Mouse (Mus musculus) brain, embryonic 14.5 days (tissue): ENCODE measurements at regions not wholly inside any gene's neighbourhood (a gene's known extent, or its start where the extent isn't known, plus 50 kb on each side); places are given as distances from the start of the nearest gene placed in this dataset.

Experiments
- DNase-seq: peaks from one replicate; pipeline ENCODE4 v3.0.0-alpha.2; 2011; ENCODE audit warnings: low read depth
- CTCF ChIP-seq: fragments of 200-500 bp; IDR thresholded peaks from 2 replicates; pipeline ENCODE4 v1.5.1; 2012; ENCODE audit warnings: inconsistent platforms, mild to moderate bottlenecking, moderate library complexity, borderline replicate concordance; ENCODE audit not compliant: insufficient read depth, insufficient read length; ENCODE audit errors: extremely low read depth
- POLR2A ChIP-seq: fragments of 200-500 bp; IDR thresholded peaks from 2 replicates; pipeline ENCODE4 v1.6.1; 2012; ENCODE audit warnings: mild to moderate bottlenecking, inconsistent platforms, borderline replicate concordance; ENCODE audit not compliant: poor library complexity, insufficient read depth, insufficient read length, severe bottlenecking; ENCODE audit errors: extremely low read depth

DNA sequence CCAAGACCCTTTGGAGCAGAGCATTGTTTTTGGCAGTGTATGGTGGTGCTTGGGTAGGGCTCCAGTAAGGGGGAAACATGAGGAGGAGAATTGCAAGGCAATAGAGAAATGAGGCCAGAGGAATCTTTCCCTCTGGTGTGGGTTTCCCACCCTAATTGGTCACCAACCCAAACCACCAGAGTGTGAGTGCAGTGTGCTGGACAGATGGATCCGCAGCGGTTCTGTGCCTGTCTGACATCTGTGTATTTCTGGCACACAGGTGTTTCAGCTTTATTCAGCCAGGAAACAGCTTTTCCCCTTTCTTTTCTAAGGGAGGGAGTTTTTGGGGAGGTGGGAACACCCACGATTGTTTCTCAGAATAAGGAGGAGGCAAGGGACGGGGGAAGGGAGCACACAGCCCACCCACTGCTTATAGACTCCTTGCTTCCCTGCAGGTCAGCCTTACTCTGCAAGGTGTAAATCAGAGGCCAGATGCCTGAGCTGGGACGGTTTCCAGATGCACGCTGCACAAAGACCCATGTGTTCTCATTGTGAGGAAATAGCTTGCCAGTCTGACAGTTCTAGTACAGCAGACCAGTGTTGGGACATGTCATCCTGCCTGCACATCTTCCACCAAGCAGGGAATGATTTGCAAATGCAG lies 175.2 kb upstream of the Gypa start:
- DNase-seq = peak; percentile 33
- TF ChIP-seq POLR2A = no peak
- no peak for TF ChIP-seq CTCF

DNA sequence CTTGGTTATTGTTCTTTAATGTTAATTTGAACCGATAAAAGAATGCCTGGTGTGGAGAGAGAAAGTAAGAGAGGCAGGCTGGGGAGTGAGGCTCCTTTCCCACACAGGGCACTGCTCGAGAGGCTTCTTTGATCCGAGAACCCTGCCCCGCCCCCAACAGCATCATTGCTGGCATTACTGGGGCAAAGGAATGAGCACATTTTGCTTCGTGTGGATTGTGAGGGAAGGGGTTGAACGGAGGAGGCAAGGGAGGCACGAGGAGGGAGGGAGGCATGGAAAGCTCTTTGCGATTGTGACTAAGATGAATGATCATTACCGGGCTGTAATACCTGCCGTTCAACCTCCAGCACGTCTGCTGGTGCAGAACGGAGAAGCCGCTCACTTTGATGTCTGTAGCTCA lies 178.2 kb upstream of the Gypa start:
- DNase-seq = peak; percentile 90
- TF ChIP-seq CTCF = no peak
- TF ChIP-seq POLR2A = no peak

GRCm38 (mm10) chr8:80314826-80315225 lies 178.8 kb upstream of the Gypa start:
- TF ChIP-seq CTCF (no peak), POLR2A (no peak)
- peak; percentile 84 for DNase-seq

- DNase-seq = peak; percentile 36
- no peak for TF ChIP-seq POLR2A
- no peak for TF ChIP-seq CTCF
Measured at GRCm38 (mm10) chr8:80313883-80314635, 179.5 kb upstream of the Gypa start.

- no peak for DNase-seq
- TF ChIP-seq POLR2A (no peak), CTCF (no peak)
Measured at GRCm38 (mm10) chr8:80307761-80308160, 185.8 kb upstream of the Gypa start.

- DNase-seq = no peak
- TF ChIP-seq CTCF = no peak
- TF ChIP-seq POLR2A = no peak
Measured at GRCm38 (mm10) chr8:80298596-80298995, 195.0 kb upstream of the Gypa start.

GRCm38 (mm10) chr8:80290311-80290710 lies 203.3 kb upstream of the Gypa start:
- TF ChIP-seq CTCF (no peak), POLR2A (no peak)
- no peak for DNase-seq

GRCm38 (mm10) chr8:80289282-80289681 lies 204.3 kb upstream of the Gypa start:
- DNase-seq = no peak
- no peak for TF ChIP-seq POLR2A
- TF ChIP-seq CTCF = no peak

- no peak for DNase-seq
Measured at GRCm38 (mm10) chr8:80268910-80269460, 211.2 kb upstream of the Hhip start.

GRCm38 (mm10) chr8:80264915-80265314 lies 207.1 kb upstream of the Hhip start:
- DNase-seq = no peak
- TF ChIP-seq CTCF (no peak), POLR2A (no peak)

More at GRCm38 (mm10) chr8:80268910-80269460, 211.2 kb upstream of the Hhip start:
- TF ChIP-seq POLR2A (no peak), CTCF (no peak)

DNA sequence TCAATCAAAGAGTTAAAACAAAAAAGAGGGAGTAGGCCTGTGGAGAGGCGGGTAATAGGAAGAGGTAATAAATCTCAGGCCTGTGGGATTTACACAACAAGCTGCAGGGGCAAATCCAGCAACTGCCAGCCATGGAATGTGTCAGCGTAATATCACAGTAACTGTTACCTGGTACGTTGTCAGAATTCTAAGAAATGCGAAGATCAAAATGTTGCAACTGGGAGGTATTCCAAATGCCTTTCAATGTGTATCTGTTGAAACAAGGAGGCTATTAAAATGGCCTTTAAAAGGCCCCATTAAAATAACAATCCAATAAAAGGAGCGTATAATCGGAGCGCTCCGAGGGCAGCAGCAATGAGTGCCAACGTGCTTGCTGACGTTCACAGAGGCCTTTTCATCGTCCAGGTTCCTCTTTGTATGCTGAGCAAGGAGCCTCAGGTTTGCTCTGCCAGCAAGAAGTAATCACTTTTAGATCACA lies 205.7 kb upstream of the Hhip start:
- TF ChIP-seq CTCF (no peak), POLR2A (no peak)
- peak; percentile 80 for DNase-seq
